Mouse (Mus musculus): ENCODE data around the gene Il10rb. TPM values are rescaled to one million over a fixed set of nuclear protein-coding genes. Genes with fewer than 3 reads are reported as not detected.

Il10rb gene
- 281 and 313 TPM in 2 replicates for total RNA-seq (2021)
- long read RNA-seq, transcript Il10rb-201 (7 exons, 1,850 nt), result major isoform, 161 of 186 reads
- long read RNA-seq, partial matches to known transcripts, result 9 of 186 reads
- long read RNA-seq, other reads (novel, unspliced or antisense), result 16 of 186 reads

DNA sequence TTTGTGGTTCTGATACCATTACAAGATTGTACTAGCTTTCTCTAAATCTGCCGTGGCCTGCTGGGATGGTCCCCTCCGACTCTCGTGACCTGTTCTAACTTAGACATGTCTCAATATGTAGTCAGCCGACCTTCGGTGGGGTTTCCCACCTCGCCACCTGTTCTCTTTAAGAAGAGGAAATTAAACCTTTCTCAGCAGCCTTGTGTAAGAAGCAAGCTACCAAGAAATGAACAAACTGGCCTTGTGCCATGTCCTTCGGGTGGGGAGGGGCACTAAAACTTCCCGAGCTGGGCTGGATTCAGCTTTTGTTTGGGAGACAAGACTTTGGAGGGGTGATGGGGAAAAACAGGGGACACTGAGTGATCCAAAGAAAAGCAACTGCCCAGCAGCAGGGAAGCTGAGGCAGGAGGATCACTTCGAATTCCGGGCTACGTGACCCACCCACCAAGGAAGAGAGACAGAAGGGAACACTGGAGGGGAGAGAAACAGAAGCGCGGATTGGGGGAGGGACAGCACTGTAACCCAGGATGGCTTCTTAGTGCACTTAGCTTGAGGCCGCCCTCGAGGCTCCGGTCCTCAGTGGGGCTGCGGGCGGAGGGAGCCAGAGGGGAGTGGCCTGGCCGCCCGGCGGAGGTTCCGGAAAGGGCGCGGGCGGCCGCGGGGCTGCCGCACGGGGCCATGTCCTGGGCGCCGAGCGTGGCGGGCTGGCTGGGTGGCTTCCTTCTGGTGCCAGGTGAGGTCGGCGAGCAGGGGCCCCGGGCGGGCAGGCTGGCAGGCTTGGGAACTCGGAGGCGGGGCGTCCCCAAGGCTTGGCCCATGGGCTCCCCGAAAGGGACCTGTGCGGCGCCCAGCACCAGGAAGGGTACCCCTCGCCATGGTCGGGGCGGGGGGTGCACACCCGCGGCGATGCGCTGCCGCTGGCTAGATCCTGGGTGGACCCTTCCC is at the start of gene Il10rb:
Gene Il10rb, plus strand, starts transcription at position 525 of the 945 bp plus-strand sequence.
- peak; percentile 86 for DNase-seq

DNA sequence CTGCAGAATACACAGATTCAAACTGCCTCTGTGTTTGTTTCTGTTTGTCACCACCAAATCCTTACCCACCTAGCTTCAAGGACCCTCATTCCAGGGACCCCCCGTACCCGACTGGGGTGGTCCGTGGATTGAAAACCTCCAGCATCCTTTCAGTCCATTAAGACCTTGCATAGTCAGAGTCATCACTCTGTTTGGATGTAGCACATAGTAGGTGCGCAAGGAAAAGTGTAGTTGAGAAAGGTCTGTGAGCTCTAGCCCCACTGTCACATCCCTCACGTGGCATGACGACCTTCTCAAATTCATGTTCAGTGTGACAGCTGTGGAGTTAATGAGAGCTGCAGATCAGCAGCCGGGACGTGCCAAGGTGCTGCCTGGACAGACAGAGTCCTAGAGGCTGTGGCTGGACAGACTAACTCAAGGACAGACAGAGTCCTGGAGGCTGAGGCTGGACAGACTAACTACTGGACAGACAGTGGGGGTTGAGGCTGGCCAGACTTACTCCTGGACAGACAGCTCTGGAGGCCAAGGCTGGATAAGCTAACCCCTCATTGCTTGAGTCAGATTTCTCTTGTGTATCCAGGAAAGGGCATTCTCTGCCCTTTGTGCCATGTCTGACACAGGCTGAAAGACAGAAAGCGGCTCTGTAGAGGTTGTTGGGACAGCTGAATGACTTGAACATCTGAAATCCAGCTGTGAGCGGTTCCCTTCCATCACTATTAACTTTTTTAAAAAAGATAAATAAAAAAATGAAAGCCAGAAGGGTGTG is 49.0 kb upstream of the Il10rb start:
- peak; percentile 34 for DNase-seq

DNA sequence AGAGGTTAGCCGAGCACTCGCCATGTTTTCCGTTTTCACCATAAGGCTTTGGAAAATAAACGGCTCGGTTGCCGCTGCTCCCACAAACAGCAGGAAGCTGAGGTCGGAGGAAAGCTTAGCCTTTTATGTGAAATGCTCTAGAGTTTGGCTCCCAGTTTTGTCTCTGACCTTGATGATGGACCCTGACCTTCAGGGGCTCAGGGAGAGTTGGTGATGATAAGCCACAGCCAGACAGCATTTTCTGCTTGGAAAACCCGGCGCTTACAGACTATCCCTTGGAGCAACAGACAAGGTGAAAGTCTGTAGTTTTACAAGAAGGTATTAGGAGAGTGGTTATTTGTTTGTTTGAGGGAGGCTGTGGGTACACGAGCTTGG is 48.5 kb upstream of the Il10rb start:
- DNase-seq, result peak; percentile 41

DNA sequence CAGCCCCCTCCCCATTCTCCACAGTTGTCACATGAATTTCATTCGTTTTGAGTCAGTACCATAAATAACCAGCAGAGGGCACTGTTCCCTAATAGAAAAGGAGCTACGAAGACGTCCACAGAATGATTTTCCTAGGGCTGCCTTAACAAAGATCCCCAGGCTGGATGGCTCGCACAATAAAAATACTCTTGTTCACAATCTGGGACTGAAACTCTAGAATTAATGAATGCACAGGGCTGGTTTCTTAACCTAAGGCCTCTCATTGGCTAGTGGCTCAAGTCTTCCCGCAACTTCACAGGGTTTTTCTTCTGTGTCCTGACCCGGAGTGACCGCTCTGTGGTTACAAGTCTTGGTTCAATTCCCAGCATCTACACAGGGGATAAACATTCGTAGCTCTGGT is 47.4 kb upstream of the Il10rb start:
- DNase-seq, result no peak

DNA sequence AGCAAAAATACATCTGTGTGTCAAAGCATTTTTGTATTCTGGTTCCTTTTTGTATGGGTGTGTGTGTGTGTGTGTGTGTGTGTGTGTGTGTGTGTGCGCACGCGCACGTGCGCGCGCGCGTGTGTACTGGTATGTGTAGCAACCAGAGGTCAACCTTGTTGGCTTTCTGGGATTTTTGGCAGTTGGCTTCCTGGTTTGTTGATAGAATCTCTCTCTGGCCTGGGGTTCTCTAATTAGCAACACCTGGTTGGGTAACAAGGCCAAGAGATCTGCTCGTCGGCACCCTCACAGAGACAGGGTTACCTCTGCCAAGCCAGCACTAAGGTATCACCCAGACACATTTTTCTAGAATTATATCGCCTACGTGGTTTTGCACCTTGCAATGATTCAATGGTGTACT is 46.4 kb upstream of the Il10rb start:
- no peak for DNase-seq

DNA sequence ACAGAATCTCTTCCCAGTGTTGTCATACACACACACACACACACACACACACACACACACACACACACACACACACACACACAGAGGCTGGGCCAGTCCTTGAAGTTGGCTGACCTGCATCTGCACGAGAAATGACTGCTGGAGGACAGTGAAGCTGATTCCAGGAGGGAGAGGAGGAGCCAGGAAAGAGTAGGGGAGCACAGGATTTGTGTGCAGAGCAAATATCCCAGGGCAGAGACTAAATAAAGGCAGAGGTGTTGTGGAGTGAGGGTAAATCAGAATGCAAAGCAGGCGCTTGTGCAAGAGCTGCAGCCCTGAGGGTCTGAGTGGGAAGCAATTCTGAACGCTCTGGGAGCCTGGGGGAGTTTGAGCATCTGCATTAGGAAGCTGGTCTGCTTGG is 45.8 kb upstream of the Il10rb start:
- DNase-seq, result no peak

DNA sequence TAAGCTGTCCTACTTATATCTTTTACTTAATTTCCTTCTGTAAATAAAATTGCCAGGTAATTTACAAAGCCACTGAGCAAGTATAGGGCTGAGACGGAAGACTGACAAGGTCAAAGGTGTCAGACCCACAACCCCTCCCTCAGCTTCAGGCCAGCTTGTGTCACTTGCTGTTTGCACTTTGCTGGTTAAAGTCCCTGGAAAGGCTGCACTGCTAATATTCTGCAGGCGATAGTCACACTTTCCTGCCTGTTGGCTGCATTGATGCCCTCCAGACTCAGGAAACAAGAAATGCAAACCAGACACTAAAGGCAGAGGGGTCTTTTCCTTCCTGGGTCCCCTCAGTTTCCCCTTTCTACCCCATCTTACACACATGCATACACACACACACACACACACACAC is 44.0 kb upstream of the Il10rb start:
- DNase-seq, result no peak

DNA sequence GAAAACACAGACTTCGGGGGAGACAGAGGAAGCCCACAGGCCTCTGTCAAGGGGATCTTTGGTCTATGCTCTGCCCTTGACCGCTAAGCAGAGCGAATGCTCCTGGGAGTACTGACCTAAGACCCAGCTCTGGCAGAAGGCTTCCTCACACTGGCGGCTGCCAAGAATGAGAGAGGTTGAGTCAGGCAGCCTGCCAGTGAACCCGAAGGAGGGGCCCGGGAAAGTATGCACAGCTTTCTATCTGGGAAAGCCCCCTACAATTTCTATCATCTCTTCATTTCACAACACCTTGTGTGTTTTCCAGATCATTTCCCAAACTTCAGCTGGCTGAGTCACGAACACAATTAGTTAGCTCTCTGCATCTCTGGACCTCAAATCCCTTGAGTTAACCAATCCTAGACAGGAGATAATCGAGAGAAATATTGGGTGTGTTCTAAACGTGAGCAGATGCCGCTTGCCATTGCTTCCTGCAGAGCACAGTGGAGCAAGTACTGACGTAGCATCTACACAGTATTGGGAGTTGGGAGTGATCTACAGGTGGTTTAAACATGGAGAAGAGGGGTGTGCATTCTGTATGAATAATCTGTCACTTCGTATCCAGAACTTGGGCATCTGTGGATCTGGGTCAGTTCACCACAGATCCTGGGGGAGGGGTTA is 43.2 kb upstream of the Il10rb start:
- DNase-seq, result peak; percentile 69

DNA sequence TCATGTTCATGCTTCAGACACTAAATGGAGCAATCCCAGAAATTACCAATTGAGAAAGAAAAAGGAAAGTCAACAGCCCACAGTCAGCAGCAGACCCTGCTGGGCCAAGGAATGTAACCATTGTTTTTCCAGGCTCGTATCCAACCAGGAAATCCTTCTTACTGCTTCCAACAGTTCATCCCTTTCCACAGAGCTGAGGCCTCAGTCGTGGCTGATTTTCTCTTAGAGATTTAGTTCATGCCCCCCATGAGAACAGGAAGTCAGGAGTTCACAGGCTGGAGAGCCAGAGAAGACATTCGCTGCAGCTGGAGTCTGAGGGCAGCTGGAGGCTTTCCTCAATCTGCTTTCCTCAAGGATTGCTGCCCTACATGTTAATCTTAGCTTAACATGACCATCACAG is 42.5 kb upstream of the Il10rb start:
- DNase-seq, result no peak

DNA sequence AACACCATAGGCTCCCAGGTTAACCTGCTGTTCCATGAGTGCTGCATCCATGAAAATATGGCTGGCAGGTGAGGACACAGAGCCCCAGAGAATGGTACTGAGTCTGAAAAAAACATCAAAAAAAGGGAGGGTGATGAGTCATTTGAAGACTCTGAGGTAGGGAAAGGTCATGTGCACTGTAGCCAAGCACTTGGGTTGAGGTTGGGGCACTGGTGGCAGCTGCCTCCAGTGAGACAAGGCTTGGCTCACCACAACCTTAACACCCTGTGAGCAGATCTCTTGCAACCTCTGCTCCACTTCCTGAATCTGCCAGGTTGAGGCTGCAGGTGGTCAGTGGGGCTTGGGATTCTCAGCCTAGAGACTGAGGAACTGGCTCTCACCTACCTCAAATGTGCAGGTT is 39.4 kb upstream of the Il10rb start:
- no peak for DNase-seq

DNA sequence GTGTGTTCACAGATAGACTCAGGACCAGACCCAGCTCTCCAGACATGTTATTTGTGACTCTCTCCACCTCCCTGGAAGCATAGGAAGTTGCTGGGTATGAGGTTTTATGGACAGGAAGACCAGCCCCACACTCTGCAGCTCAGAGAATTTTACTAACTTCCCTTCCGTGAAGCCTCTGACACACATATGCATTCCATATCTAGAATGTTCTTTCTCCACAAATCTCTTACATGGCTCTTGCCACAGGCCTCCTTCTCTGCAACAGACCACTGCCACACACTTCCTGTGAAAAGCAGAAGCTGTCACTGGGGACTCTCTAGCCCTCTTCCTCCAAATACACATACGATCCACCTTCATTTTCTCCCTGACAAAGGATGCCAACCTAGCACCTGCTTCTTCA is 38.9 kb upstream of the Il10rb start:
- DNase-seq, result no peak

DNA sequence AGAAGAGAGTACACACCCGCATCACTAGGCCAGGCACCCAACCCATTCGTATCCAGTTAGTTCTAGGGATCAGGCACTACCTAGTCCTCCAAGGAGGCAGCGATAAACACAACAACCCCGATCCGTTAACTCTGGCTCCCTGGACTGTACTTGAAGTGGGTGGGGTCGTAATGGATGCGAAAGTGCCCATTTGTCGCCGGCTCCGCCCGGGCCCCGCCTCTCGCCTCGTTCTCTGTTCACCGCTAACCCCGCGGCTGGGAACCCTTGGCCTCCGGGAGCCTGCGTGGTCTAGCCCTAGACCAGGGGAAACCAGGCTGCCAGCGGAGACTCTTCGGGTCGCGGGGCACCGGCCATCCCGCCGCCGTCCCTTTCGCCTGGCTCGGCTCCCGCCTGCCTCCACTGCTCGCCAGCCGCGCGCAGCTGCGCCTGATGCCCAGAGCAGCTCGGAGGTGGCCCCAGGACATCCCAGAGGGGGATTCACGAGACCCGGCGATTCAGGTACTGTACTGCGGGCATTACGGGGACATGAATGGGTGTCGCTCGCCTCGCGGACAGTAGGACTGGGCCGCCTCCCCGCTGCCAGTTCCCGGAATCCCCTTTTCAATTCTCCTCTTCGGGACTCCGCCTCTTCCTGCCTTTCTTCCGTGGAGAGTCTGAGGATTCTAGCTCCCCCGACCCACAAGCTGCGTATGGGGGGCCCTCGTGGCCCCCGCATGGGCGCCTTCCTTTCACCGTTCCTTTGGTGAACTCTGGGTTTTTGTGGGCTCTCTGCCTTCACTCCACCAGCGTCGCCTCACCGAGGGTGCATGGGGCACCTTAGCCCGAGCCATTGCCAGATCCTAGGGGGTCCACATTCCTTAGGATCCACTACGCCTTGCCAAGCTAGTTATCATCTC is 33.1 kb upstream of the Il10rb start, which contains the start of gene Ifnar2:
Gene Ifnar2, plus strand, starts transcription at position 207 of the 896 bp plus-strand sequence.
- DNase-seq, result peak; percentile 88

DNA sequence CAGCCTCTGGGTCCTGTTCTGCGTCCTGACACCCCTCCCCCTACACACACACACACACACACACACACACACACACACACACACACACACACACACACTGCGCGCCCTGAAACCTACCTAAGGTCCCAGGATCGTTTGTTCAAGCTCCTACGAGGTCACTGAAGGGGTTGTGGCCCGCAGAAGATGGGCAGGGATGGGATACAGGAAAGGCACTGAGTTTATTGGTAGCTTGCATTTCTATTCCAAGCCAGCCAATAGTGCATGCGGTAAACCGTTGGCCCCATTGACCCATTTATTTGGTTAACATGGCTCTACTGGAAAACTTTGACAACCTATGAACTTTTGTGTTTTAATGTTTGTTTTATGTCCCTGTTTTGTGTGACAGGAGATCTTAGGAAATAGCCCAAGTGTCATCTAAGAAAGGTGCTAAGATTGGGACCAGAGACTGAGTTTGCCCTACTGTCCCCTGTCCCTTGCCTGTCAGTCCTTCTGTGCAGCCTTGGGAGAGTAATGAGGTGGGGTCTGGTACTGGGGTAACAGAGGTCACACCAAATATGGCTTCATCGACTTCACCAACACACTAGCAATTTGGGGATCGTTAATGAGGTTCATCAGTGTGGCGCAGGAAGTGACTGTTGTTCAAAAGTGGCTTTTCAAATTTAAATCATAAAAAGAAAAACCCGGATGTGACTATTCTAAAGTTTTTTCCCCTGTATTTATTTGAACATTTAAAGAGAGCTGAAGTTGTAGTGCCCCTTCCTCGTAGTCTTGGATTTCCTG is 32.3 kb upstream of the Il10rb start:
- no peak for DNase-seq

DNA sequence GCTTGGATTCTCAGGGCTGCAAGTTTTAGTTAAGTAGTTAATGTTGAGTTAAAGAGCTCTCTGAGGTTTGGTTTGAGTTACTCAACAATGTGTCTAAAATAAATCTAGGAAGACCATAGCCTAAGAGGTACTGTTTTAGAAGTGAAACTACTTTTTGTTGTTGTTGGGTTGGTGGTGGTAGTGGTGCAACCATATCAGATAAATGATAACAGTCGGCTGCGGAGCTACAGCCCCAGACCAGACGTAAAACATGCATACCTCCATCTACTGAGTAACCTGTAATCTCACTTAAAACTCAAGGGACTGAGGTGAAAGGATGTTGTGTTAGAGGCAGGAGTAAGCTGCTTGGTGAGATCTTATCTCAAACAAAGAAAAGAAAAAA is 31.7 kb upstream of the Il10rb start:
- DNase-seq, result no peak

DNA sequence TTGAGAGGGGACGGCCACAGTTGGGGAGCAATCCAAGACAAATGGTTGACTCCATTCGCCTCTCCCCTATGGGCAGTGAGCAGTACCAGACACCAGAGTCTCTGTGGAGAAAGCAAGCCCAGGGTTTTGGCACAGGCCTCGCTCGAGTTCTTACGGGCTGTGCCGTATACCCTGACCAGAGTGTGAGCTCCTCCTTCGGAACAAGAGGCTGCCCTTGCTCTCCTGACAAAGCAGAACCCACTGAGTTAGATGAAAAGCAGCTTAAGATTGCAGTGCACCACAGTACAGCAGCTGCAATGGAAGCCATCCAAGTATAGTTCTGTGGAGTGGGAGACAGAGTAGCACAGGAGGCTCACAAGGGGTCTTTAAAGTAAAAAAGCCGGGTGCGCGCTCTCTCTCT is 29.3 kb upstream of the Il10rb start:
- no peak for DNase-seq

DNA sequence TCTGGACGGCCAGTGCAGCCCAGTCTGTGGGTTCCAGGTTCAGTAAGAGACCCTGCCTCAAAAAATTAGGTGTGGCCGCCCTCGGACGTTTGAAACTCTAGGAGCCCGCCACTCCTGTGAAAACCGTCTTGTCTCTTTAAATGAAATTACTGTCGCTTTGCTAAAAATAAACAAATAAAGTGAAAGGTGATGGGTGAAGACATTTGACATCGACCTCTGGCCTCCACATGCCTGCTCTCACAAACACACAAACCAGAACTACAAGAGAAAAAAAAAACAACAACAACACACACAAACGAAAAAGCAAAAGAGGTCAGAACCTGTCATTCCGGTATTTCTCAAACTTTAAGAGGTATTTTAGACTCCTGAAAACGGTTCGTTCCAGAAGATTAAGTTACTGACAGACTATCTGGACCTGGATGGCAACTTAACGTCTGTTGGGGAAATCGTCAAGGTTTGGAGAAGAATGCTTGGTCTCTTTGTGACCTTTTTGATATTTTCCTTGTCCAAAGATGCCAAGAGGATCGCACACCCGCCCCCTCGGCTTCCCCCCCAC is 27.5 kb upstream of the Il10rb start:
- DNase-seq, result no peak

DNA sequence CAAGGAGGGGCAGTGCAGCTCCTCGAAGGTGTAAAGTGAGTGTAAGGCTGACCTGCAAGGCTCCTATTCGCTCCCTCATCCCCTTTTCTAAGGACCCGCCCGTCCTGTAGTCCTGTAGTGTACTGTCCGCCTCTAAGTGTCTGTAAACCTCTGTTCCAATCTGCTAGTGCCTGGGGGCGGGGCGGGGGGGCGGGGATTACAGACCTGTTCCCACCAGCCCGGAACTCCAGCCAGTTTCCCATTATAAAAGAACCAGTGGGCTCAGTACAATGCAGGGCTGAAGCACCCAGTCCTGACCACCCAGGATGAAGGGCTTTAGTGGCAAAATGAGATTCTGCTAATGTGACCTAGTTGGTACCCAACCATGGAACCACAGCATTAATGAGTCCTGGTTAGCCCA is 27.0 kb upstream of the Il10rb start:
- no peak for DNase-seq

DNA sequence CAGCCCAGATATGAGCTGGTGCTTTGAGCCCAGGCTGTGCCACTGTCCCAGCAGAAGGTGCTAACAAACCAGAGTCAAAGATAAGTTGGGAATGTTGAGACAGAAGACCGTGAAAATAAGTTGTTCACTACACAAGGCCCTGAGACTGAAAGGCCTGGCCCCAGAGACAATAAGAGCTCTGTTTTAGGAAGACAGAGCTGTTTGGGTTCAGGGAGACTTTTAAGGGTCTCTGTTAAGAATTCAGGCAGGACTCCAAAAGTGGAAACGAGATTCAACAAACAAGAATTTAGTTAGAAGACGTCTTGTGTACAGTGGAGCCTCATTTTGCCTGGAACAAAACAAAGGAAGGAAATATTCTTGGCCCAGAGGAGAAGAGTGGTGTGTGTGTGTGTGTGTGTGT is 26.6 kb upstream of the Il10rb start:
- DNase-seq, result no peak

DNA sequence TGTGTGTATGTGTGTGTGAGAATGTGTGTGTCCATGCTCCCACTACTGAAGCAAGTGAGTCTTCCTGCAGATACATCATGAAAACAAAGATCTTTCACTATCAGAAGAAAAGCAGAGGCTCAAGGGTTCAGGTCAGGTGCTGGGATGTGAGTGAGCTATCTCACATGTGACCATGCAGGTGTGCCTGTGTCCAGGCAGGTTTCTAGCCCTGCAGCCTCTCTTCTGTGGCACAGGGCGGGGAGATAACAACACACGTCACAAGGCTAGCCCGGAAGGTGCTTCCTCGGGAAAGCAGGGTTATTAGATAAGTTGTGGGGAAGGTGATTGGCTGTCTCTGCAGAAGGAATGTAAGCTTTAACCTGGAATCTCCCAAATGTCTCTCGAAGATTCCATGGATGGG is 25.8 kb upstream of the Il10rb start:
- no peak for DNase-seq

DNA sequence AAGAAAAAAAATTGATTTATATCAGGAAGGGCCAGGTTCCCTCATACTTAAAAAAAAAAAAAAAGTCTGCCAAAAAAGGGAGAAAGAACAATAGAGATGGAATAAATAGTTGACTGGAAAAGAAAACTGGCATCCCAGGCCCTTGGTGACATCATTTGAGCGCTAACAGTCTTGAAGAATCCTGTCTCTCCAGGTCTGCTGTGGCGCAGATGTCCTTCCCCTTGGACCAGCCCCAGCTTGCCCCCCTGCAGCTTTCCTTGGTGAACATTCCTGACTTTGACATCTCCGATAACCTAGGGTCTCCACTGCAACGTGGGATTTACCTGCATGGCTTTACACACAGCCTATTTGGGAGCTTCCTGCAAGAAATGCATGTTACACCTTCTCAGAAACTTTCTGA is 24.4 kb upstream of the Il10rb start:
- no peak for DNase-seq

Measured in adrenal gland, postnatal 25 days (tissue).